Mouse (Mus musculus): ENCODE measurements around the gene Hypk. TPM values are rescaled to one million over a fixed set of nuclear protein-coding genes. Genes with fewer than 3 reads are reported as not detected.

The Hypk gene
- 35.6 and 35.9 TPM in 2 replicates for polyA plus RNA-seq (2012; rRNA removed)

GRCm38 (mm10) chr2:121452990-121453389 lies at the start of gene Hypk:
Gene Hypk, plus strand, starts transcription at chr2:121453290.
- DNase-seq (ENCODE audit: extremely low spot score in 1 of 2, low spot score in 1 of 2) = no peak

DNA sequence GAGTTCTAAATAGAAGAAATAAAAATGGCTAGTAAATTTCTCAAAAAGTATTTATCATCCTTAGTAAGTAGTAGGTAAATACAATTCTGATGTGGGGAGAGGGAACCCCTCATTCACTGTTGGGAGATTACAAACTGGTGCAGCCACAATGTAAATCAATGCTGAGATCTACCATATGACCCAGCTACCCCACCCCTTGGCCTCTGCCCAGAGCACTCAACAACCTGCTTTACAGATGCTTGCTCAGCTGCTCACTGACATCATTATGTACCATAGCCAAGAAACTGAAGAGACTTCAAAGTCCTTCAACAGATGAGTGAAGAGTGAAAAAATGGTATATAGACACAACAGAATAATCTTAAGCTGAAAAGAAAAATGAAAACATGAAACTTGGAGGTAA lies 49.8 kb upstream of the Hypk start:
- DNase-seq (ENCODE audit: extremely low spot score in 1 of 2, low spot score in 1 of 2) = no peak

- DNase-seq (ENCODE audit: extremely low spot score in 1 of 2, low spot score in 1 of 2) = peak in 1 of 2 experiments; percentile 20
Observed at GRCm38 (mm10) chr2:121408160-121408559, 44.9 kb upstream of the Hypk start.

DNA sequence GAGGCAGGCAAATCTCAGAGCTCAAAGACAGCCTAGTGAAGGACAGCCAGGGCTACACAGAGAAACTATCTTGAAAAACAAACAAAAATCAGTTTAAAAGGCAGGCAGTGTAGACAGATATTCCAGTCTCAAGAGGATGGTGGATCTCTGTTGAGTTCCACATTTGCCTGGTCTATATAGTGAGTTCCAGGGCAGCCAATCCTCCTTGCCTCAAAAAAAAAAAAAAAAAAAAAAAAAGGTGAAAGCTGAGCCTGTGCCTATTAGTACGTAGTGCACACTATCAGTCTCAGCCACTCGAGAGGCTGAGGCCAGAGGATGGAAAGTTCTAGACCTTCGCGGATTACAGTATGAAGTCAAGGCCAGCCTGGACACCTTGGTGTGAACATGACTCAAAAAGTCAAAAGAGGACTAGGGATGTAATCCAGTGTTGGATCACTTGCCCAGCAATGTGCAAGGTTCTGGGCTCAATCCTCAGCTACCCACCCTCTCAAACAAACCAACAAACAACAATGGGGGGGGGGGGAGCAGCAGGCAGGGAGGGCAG lies 40.2 kb upstream of the Hypk start:
- no peak for DNase-seq (ENCODE audit: extremely low spot score in 1 of 2, low spot score in 1 of 2)

DNA sequence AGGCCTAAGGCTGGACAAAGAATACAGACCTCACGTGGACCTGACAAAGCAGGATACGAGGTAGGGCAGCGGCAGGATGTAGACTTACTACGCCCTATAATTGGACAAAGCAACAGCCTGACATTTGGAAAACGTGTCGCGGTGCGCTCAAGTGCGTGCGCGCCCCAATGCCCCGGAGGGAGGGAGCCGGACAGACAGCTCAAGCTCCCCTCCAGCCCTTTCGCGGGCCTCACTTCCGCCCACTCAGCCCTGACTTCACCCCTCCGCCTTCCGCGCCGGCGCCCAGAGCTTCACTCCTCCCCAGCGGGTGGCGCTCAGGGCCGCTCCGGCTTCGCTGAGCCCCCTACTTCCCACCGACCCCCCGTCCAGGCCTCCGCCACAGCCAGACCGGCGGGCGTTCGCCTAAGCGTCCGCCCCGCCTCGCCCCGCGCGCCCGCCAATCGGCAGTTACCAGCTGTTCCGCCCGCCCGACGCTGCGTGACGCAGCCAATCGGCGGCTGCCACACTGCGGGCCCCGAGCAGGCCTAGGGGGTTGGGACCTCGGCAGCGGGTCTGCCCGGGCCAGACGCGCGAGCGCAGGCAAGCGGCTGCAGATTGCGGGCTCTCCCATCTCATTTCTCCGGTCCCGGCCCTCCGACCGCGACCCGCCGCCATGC lies 39.6 kb upstream of the Hypk start, which contains the start of the genes Pdia3 and Catsper2:
Pdia3 (plus strand) TSS at position 389 of the 656 bp plus-strand sequence.
Catsper2 (minus strand) TSS at position 406 of the 656 bp plus-strand sequence.
- DNase-seq (ENCODE audit: extremely low spot score in 1 of 2, low spot score in 1 of 2) = peak; percentile 89 to 95

DNA sequence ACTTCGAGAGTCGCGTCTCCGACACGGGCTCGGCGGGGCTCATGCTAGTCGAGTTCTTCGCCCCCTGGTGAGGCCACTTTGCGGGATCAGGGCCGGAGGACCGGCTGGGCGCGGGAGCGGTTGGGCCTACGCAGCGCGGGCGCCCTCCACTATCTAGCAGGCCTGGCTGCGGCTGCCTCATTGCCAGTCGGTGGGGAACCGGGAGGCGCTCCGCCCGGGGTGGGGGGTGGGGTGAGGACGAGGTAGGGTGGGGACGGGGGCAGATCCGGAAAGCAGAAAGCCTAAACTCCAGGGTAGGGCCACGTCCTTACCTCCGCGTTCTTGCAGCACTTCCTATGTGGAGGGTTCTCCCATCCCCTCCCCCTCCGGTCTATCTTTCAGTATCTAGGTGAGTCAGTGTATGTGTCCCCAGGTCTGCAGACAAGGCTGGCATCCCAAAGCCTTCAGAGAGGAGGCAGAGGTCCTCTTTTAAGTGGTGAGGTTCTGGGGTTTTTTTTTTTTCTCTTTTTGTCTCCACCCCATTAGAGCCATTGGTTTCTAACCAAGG lies 38.9 kb upstream of the Hypk start:
- peak in 1 of 2 experiments; percentile 44 for DNase-seq (ENCODE audit: extremely low spot score in 1 of 2, low spot score in 1 of 2)

- no peak for DNase-seq (ENCODE audit: extremely low spot score in 1 of 2, low spot score in 1 of 2)
Observed at GRCm38 (mm10) chr2:121415103-121415502, 38.0 kb upstream of the Hypk start.

DNA sequence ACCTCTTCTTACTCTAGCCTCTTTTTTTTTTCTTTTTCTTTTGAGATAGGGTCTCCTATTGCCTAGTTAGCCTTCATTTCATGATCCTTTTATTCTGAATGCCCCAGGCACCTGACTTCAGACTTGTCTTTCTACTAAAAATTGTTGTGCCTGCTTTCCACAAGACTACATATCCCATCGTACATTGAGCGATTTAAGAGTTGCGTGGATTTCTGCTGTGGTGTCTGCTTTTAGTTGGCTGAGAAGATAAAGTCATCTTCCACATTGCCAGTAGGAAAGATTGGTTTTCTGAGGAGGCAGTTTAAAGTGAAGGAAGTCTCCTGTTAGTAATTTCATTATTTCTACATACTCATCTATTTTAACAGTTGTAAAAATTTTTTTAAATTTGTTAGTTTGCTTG lies 37.5 kb upstream of the Hypk start:
- peak in 1 of 2 experiments; percentile 42 for DNase-seq (ENCODE audit: extremely low spot score in 1 of 2, low spot score in 1 of 2)

GRCm38 (mm10) chr2:121416356-121416755 lies 36.7 kb upstream of the Hypk start:
- no peak for DNase-seq (ENCODE audit: extremely low spot score in 1 of 2, low spot score in 1 of 2)

DNA sequence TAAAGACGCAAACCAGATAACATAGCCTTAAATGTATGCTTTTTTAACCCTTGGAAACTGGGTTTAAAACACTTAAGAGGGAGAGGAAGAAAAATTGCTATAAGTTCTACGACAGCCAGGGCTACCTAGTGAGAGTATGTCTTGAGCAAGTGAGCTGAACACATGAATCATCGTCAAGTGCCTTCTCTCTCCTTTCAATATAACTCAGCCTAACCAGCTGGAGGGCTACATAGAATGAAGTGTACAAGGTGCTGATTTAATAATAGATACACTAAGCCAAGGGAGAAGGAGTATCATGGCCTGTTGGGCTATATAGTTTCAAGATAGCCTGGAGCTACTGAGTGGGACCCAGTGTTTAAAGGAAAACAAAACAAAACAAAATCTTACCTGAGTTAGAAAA lies 34.6 kb upstream of the Hypk start:
- no peak for DNase-seq (ENCODE audit: extremely low spot score in 1 of 2, low spot score in 1 of 2)

DNA sequence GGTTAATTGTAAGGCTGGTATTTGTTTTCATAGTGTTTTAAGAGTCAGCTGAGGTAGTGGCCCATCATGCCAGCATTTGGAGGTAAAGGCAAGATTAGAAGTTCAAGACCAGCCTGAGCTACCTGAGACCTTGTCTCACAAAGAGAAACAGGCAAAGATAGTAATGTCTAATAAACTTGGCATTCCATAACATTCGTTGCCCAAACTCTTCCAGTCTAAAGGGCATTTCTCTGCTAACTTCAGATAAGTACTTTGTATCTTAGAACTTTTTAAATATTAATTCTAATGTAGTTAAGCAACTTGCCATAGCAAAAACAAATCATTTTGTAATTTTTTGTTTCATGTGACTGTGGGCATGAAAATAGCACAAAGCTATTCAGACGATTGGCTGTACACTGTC lies 29.9 kb upstream of the Hypk start:
- no peak for DNase-seq (ENCODE audit: extremely low spot score in 1 of 2, low spot score in 1 of 2)

GRCm38 (mm10) chr2:121425890-121426289 lies 27.2 kb upstream of the Hypk start:
- DNase-seq (ENCODE audit: extremely low spot score in 1 of 2, low spot score in 1 of 2) = no peak

DNA sequence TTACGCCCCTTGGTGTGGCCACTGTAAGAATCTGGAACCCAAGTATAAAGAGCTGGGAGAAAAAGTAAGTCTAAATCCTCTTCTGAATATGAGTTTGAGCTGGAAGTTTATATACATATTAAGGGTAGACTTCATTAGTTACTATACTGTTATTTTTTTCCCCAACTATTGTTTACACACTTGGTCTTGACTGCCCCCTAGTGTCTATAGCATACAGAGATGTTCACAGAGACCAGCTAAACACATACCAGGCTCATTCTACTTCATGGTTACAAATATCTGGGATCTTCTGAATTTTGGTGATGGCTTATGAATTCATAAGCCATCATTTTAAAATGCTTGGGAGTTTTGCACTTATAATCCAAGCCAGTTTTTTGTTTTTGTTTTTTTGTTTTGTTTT lies 18.2 kb upstream of the Hypk start:
- DNase-seq (ENCODE audit: extremely low spot score in 1 of 2, low spot score in 1 of 2) = no peak

DNA sequence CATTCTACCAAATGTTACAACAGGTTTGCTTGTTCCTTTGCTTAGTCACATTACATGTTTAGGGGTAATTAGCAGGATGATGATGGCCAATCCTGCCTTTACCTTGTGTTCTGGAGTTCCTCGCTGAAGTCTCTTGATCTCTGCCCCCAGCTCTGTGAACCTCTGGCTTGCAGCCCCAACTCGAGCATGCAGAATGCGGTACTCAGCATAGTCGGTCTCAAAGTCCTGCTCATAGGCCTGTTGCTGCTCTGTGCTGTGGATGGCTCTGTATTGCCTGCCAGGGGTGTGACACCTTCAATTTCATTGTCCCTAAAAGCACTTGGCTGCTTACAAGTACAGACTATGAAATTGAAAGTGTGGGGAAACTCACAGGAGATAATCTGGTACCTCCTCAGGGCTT lies 13.3 kb upstream of the Hypk start:
- DNase-seq (ENCODE audit: extremely low spot score in 1 of 2, low spot score in 1 of 2) = no peak

- no peak for DNase-seq (ENCODE audit: extremely low spot score in 1 of 2, low spot score in 1 of 2)
Observed at GRCm38 (mm10) chr2:121440834-121441605, 12.1 kb upstream of the Hypk start.

DNA sequence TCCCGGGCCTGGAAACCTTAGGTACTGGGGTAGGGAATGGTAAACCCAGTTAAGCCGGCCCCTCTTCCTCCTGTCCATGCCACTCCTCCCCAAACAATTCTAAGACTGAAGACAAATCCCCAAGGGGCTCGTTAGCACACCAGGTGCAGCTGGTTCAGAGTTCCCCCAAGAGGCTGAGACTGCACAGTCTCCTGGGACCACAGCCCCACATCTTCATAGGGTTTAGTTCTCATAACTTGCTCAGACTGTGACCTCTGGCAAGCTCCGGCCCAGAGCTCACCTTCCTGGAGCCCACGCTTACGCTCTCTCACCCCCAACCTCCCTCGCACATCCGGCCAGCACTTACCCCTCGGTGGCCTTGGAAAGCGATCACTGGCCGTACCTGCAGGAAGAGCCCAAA lies 11.3 kb upstream of the Hypk start:
- no peak for DNase-seq (ENCODE audit: extremely low spot score in 1 of 2, low spot score in 1 of 2)

DNA sequence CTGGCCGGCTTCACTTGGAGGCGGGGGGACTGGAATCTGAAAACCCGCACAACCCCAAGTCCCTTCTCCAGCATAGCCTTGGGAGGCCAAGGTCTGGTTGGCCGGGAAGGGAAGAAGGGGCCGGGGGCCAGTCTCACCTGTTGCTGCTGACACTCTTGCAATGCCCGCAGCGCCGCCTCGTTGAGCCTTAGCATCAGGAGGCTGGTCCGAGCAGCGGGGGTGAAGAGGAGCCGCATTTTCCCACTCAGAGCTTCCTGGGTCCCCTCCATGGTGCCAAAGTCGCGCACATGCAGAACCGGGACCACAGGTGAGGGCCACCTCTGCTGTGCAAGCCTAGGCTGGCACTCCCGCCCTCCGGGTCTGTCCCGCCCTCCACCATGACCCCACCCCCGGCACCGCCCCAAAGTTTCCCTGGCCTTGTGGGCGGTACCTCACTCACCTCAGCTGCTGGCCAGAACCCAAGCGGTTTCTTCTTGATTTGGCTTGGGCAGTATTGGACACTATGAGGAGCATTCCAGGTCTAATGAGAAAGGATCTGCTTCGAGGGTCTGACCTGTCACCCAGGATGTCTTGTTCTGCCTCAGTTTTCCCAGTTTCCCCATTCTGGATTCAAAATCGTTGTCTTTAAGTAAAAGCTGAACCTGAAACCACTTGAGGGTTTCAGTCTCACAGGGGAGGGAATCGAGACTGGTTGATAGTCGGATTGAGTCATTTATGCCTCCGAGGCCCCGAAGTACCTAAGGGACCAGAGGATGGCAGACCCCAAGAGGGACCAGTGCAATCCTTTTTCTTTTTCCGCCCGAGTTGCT lies 10.6 kb upstream of the Hypk start:
- no peak for DNase-seq (ENCODE audit: extremely low spot score in 1 of 2, low spot score in 1 of 2)

GRCm38 (mm10) chr2:121443068-121443349 lies 10.1 kb upstream of the Hypk start:
- no peak for DNase-seq (ENCODE audit: extremely low spot score in 1 of 2, low spot score in 1 of 2)

GRCm38 (mm10) chr2:121444178-121444577 lies 8.9 kb upstream of the Hypk start, which contains the start of gene Ell3:
Gene Ell3, minus strand, starts transcription at chr2:121444278.
- no peak for DNase-seq (ENCODE audit: extremely low spot score in 1 of 2, low spot score in 1 of 2)

- no peak for DNase-seq (ENCODE audit: extremely low spot score in 1 of 2, low spot score in 1 of 2)
Observed at GRCm38 (mm10) chr2:121445117-121445516, 8.0 kb upstream of the Hypk start.

DNA sequence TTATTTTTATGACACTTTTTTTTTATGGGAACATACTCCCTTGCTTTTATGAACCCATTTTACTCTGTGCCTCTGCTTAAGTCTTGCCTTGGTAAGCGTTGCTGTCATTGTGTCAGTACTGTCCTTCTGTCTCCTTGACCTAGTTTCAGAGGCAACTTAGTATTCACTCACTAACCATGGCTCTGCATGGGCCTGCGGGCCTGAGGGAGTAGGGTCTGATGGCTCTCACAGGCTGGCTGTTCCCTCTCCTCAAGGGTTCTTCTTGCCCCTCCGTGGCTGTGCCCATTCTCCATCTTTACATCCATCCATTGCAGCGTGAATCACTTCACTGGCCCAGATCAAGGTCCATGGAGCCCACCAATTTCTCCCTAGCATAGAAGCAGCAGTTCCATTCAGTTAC lies 6.6 kb upstream of the Hypk start:
- DNase-seq (ENCODE audit: extremely low spot score in 1 of 2, low spot score in 1 of 2) = no peak

All from frontal cortex, adult 2 months (tissue).